Mouse (Mus musculus) lung, adult 2 months (tissue): ENCODE results near the gene Cftr.

Experiments used
- CTCF ChIP-seq: fragments of 200-500 bp; IDR thresholded peaks from 2 replicates; pipeline ENCODE4 v1.5.1; 2011; ENCODE audit warnings: mild to moderate bottlenecking, low read length, control low read depth; ENCODE audit not compliant: insufficient read depth
- POLR2A ChIP-seq: fragments of 200-500 bp; IDR thresholded peaks from 2 replicates; pipeline ENCODE4 v1.6.1; 2011; ENCODE audit warnings: low read depth, mild to moderate bottlenecking, control low read depth, low read length, borderline replicate concordance; ENCODE audit errors: extremely low read depth

DNA sequence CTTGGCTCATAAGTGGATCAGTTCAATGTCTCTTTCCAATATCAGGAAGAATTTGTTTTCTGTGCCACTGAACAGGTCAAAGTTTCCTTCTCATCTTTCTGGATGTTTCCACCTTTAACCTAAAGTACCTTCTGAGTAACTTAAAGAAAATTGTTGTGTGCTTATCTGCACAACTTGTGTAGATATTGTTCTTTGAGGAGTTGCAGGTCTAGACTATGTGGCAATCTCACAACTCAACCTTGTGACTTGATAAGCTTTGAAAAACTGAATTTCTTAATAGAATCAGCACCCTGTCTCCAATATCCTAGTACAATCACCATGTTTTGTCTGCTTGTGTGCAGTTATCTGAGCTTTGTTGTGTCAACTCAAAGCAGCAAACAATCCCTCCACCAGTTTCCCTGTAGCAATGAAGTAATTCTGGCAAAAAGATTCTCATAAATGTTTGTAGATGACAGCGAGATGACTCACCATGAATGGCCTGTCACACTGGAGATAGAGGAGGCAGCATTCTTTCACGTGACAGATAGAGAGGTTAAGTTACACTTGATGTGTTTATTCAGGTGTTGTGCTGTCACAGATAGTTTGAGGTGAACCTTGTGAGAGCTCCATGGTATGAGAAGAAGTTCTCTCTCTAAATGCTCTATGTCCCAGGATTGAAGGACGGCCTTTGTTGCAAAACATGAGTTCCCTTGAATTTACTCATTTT is 178.8 kb downstream of the Cftr start:
- no peak for TF ChIP-seq POLR2A
- no peak for TF ChIP-seq CTCF
